Mouse (Mus musculus) intestine, embryonic 14.5 days (tissue): ENCODE measurements around the gene Gmppa. TPM values are rescaled to one million over a fixed set of nuclear protein-coding genes. Genes with fewer than 3 reads are reported as not detected.
A peak's percentile ranks its signal among the peaks of the same experiment; 100 is the strongest.

ENCODE experiments used
- ATAC-seq: fragments of 200-750 bp; cut with Nextera tagmentation; replicated peaks from 2 replicates; pipeline ENCODE4 v1.8.0; 2017; ENCODE audit warnings: low read depth, moderate number of reproducible peaks, moderate TSS enrichment, moderate library complexity; ENCODE audit not compliant: low FRiP score, low TSS enrichment
- DNase-seq: peaks from one replicate; pipeline ENCODE4 v3.0.0-alpha.2; 2018; ENCODE audit warnings: low spot score
- H3K27ac ChIP-seq: fragments of 300-500 bp; sonication (generic); 2 replicates; pipeline ENCODE4 v1.5.1; 2014; ENCODE audit warnings: low read depth, mild to moderate bottlenecking, control low read depth
- H3K27me3 ChIP-seq: fragments of 300-500 bp; sonication (generic); replicated peaks from 2 replicates; pipeline ENCODE4 v1.6.1; 2014; ENCODE audit warnings: low read length, control low read depth; ENCODE audit not compliant: control insufficient read depth, insufficient read depth
- H3K36me3 ChIP-seq: fragments of 300-500 bp; sonication (generic); 2 replicates; pipeline ENCODE4 v1.6.1; 2014; ENCODE audit warnings: low read length, control low read depth; ENCODE audit not compliant: control insufficient read depth, insufficient read depth
- H3K4me1 ChIP-seq: fragments of 300-500 bp; sonication (generic); replicated peaks from 2 replicates; pipeline ENCODE4 v1.6.1; 2014; ENCODE audit warnings: low read length, control low read depth, mixed read lengths; ENCODE audit not compliant: control insufficient read depth, insufficient read depth
- H3K4me2 ChIP-seq: fragments of 300-500 bp; sonication (generic); 2 replicates; pipeline ENCODE4 v1.6.1; 2014; ENCODE audit warnings: low read length
- H3K4me3 ChIP-seq: fragments of 300-500 bp; sonication (generic); 2 replicates; pipeline ENCODE4 v1.5.1; 2014; ENCODE audit warnings: low read depth, low read length, control low read depth, mixed read lengths
- H3K9ac ChIP-seq: fragments of 300-500 bp; sonication (generic); 2 replicates; pipeline ENCODE4 v1.6.1; 2014; ENCODE audit warnings: mild to moderate bottlenecking, low read length
- H3K9me3 ChIP-seq: fragments of 300-500 bp; sonication (generic); 2 replicates; pipeline ENCODE4 v1.6.1; 2016; ENCODE audit warnings: low read length, control low read depth; ENCODE audit not compliant: control insufficient read depth
- WGBS: fragments of 180-500 bp; shearing (Covaris S2); extraction: QIAGEN DNeasy Blood & Tissue Kit; methylation state at CpG from one replicate; pipeline ENCODE4 v1.1.7; 2014; 5-methylcytosine and 5-hydroxymethylcytosine counted together
- polyA plus RNA-seq: library from polyadenylated mRNA; unstranded; fragments of >200 nt; fragmentation: Nextera tagmentation; extraction: Ambion mirVana; gene quantifications from 2 replicates; pipeline ENCODE4 v1.2.1, GENCODE M21; 2014

Gmppa gene
- polyA plus RNA-seq = 69.4 and 72.1 TPM in 2 replicates

GRCm38 (mm10) chr1:75435475-75436328 is at the start of gene Gmppa:
Gene Gmppa, plus strand, starts transcription at chr1:75435930.
- Histone ChIP-seq H3K4me3 (peak within 1 kb of the TSS; percentile 67), H3K27me3 (no peaks in the 10 kb centered on the region), H3K27ac (peak within 1 kb of the TSS; percentile 18; the same call in 1 of the 2 replicates), H3K9me3 (no peaks in the 10 kb centered on the region), H3K4me2 (peak within 1 kb of the TSS; percentile 68), H3K4me1 (peaks cover 10% of the 10 kb centered on the region), H3K9ac (peak within 1 kb of the TSS; percentile 66), H3K36me3 (0 out of 2 replicates have a peak, but pooled peaks cover 12% of the 10 kb centered on the region)
- DNase-seq (peak; percentile 91), ATAC-seq (peak; percentile 70)
- WGBS = 5% methylated on average over 28 of the region's 28 CpGs

GRCm38 (mm10) chr1:75386149-75386548 is 49.6 kb upstream of the Gmppa start:
- Histone ChIP-seq H3K27me3 (peaks cover 37% of the 10 kb centered on the region), H3K9me3 (no peaks in the 10 kb centered on the region), H3K36me3 (no peaks in the 10 kb centered on the region), H3K4me2 (no peak overlapping the region), H3K4me3 (no peak overlapping the region), H3K4me1 (peaks cover 25% of the 10 kb centered on the region), H3K9ac (no peak overlapping the region), H3K27ac (no peak overlapping the region)
- WGBS = 37% methylated on average over 4 of the region's 4 CpGs
- ATAC-seq (no peak), DNase-seq (no peak)

- Histone ChIP-seq H3K9me3 (no peaks in the 10 kb centered on the region), H3K27ac (no peak overlapping the region), H3K4me1 (peaks cover 25% of the 10 kb centered on the region), H3K9ac (no peak overlapping the region), H3K36me3 (no peaks in the 10 kb centered on the region), H3K27me3 (peaks cover 37% of the 10 kb centered on the region), H3K4me2 (peak overlapping the region; percentile 37; the same call in 1 of the 2 replicates), H3K4me3 (no peak overlapping the region)
- WGBS = 36% methylated on average over 7 of the region's 7 CpGs
- DNase-seq (no peak), ATAC-seq (0 out of 2 replicates have a peak, but pooled peaks have one; percentile 6)
These were observed 48.2 kb upstream of the Gmppa start for GRCm38 (mm10) chr1:75387469-75387928.

DNA sequence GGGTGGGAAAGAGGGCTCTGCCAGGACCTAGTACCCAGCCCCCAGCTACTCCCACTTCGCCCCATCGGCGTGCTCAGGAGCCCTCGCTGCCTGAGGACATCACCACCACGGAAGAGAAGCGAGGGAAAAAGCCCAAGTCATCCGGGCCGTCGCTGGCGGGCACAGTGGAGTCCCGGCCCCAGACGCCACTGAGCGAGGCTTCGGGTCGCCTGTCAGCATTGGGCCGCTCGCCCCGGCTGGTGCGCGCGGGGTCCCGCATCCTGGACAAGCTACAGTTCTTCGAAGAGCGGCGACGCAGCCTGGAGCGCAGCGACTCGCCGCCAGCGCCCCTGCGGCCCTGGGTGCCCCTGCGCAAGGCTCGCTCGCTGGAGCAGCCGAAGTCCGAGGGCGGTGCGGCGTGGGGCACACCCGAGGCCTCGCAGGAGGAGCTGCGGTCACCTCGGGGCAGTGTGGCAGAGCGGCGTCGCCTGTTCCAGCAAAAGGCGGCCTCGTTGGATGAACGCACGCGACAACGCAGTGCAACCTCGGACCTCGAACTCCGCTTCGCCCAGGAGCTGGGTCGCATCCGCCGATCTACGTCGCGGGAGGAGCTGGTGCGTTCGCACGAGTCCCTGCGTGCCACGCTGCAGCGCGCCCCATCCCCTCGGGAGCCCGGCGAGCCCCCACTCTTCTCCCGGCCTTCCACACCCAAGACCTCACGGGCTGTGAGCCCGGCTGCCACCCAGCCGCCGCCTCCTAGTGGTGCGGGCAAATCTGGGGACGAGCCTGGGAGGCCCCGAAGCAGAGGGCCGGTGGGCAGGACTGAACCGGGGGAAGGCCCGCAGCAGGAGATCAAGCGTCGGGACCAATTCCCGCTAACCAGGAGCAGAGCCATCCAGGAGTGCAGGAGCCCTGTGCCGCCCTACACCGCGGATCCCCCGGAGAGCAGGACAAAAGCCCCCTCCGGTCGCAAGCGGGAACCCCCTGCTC is 47.5 kb upstream of the Gmppa start:
- Histone ChIP-seq H3K4me1 (peaks cover 18% of the 10 kb centered on the region), H3K27me3 (peaks cover 37% of the 10 kb centered on the region), H3K9me3 (no peaks in the 10 kb centered on the region), H3K4me2 (peak overlapping the region; percentile 37), H3K9ac (no peak overlapping the region), H3K36me3 (no peaks in the 10 kb centered on the region), H3K27ac (no peak overlapping the region), H3K4me3 (peak overlapping the region; percentile 26)
- 11% methylated on average over 94 of the region's 94 CpGs for WGBS
- ATAC-seq (no peak), DNase-seq (peak; percentile 68)

DNA sequence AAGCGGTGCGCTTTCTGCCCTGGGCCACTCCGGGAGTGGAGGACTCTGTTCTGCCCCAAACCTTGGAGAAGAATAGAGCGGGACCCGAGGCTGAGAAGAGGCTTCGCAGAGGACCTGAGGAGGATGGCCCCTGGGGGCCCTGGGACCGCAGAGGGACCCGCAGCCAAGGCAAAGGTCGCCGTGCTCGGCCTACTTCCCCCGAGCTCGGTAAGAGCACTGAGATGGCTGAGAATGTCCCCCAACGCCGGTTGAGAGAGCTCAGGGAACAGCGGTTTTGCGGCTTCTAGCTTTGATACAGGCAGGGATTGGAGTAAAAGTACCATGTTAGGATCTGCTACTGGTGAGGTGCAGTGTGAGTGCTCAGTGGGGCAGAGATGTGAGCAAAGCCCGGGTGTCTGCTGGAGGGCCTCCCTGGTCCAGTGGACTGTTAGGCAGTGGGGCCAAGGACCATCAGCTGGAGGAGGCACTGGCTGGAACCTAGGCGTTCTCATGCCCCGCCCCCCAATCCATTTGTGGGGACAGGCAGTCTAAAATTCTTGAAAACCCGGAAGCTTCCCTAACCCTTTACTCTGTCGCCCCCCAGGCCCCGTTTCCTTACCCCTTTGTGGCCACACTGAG is 46.7 kb upstream of the Gmppa start:
- no peak overlapping the region for H3K4me3 ChIP-seq
- H3K36me3 ChIP-seq = 0 out of 2 replicates have a peak, but pooled peaks cover 2% of the 10 kb centered on the region
- DNase-seq (no peak), ATAC-seq (no peak; the same call in 1 of the 2 replicates)
- H3K9me3 ChIP-seq = no peaks in the 10 kb centered on the region
- no peak overlapping the region for H3K9ac ChIP-seq
- peaks cover 18% of the 10 kb centered on the region for H3K4me1 ChIP-seq
- 49% methylated on average over 23 of the region's 23 CpGs for WGBS
- peaks cover 37% of the 10 kb centered on the region for H3K27me3 ChIP-seq
- no peak overlapping the region for H3K27ac ChIP-seq
- H3K4me2 ChIP-seq = 0 out of 2 replicates have a peak overlapping the region, but pooled peaks have one; percentile 37

DNA sequence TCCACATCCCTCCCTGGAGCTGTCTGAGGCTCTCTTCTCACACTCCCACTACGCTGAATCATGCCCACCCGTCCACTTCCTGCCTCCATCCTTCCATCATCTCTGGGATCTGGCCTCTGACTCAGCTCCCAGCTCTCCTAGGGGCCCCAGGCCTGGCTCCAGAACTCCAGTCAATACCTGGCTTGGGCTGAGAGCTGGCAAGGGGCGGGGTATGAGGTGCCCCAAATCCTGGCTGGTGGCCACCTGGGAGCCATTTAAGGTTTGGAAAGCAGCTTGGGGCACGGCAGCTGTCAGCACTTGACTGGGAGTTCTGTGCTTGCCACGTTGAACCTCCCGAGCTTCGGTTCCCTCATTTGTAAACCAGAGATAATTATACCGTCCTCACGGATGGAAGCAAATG is 42.6 kb upstream of the Gmppa start:
- Histone ChIP-seq H3K9me3 (no peaks in the 10 kb centered on the region), H3K4me2 (no peak overlapping the region), H3K36me3 (peaks cover 13% of the 10 kb centered on the region; the same call in 1 of the 2 replicates), H3K4me1 (no peaks in the 10 kb centered on the region; the same call in none of the 2 replicates), H3K27me3 (peaks cover 17% of the 10 kb centered on the region), H3K27ac (peak overlapping the region; percentile 54; the same call in 1 of the 2 replicates), H3K9ac (no peak overlapping the region), H3K4me3 (no peak overlapping the region)
- WGBS = 64% methylated on average over 9 of the region's 9 CpGs
- ATAC-seq (no peak), DNase-seq (no peak)

DNA sequence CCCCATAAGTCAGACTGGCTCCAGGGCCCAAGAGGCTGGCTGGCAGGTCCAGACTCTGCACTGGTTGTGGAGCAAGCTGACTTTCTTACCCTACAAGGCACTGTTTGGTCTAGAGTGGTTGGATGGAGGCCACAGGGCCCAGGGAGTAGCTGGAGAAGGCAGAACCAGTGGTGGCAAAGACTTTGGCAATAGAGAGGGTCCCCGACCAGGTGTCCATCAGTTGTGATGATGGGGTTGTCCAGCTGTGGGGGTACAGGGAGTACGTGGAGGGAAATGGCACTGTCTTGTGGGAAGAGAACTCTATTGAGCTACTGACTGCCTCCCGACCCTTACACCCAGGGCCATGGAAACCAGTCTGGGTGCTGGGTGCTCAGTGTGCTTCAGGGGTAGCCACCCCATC is 41.9 kb upstream of the Gmppa start:
- DNase-seq = no peak
- H3K27ac ChIP-seq = no peak overlapping the region
- H3K4me1 ChIP-seq = peaks cover 5% of the 10 kb centered on the region
- no peak overlapping the region for H3K4me2 ChIP-seq
- no peaks in the 10 kb centered on the region for H3K9me3 ChIP-seq
- H3K27me3 ChIP-seq = peaks cover 10% of the 10 kb centered on the region
- H3K9ac ChIP-seq = no peak overlapping the region
- WGBS = 91% methylated on average over 3 of the region's 3 CpGs
- no peak overlapping the region for H3K4me3 ChIP-seq
- no peak for ATAC-seq
- H3K36me3 ChIP-seq = peaks cover 13% of the 10 kb centered on the region; the same call in 1 of the 2 replicates
